ENCODE assay signal across 7 mouse cellular contexts in genomic region chr16:46009717-46010116, GRCm38 (mm10). TPM values are rescaled to one million over a fixed set of nuclear protein-coding genes. Genes with fewer than 3 reads are reported as not detected.
DNase-seq lines count a peak whose midpoint lies in the region; ATAC-seq lines count a peak whose summit lies in the region.

No protein-coding gene starts in this region.

- peaks cover 6% of the 10 kb centered on the region for H3K27me3 ChIP-seq in megakaryocyte, embryonic 14.5 days (replicated peaks)

- ATAC-seq in megakaryocyte, adult 5-6 weeks (ENCODE audit: poor library complexity, severe bottlenecking): no peak

- DNase-seq in cerebellum, adult 9-11 months: peak; percentile 81
- DNase-seq in forelimb bud, embryonic 11.5 days (ENCODE audit: low read depth, low spot score): peak; percentile 8
- peak; percentile 28 for DNase-seq in mesoderm, embryonic 11.5 days (ENCODE audit: low read depth, low spot score)
- no peak for DNase-seq in left cerebral cortex, adult 11 months (ENCODE audit: low spot score)
- no peak for DNase-seq in urinary bladder, postnatal 4 days (ENCODE audit: low spot score in 2 of 2)

- peaks cover 44% of the 10 kb centered on the region for H3K4me1 ChIP-seq in megakaryocyte, embryonic 14.5 days

- peaks cover 2% of the 10 kb centered on the region for H3K36me3 ChIP-seq in megakaryocyte, embryonic 14.5 days (replicated peaks; ENCODE audit: low read length)

- H3K4me3 ChIP-seq in megakaryocyte, embryonic 14.5 days (replicated peaks): peak overlapping the region; percentile 95

- H3K9me3 ChIP-seq in megakaryocyte, embryonic 14.5 days: peaks cover 12% of the 10 kb centered on the region

RNA-seq across cellular contexts. Expression of gene Plcxd2, which starts 0.3 kb away (rescaled TPM):
- not detected in 2 replicates for polyA plus RNA-seq in megakaryocyte, embryonic 14.5 days (2012; ENCODE audit: insufficient read depth, low replicate concordance)
- 1.7 and 1.9 TPM in 2 replicates for total RNA-seq in megakaryocyte, adult 5-6 weeks (2015)
- 1.5 and 2.2 TPM in 2 replicates for total RNA-seq in megakaryocyte, adult 5-6 weeks (2017)

RNA-seq across cellular contexts. Expression of gene Phldb2, which starts 56.3 kb away (rescaled TPM):
- 0.04 TPM in 1 of 2 replicates, not detected in the other for polyA plus RNA-seq in megakaryocyte, embryonic 14.5 days (2012; ENCODE audit: insufficient read depth, low replicate concordance)
- 0.04 and 0.27 TPM in 2 replicates for total RNA-seq in megakaryocyte, adult 5-6 weeks (2015)
- 0.59 and 1.5 TPM in 2 replicates for total RNA-seq in megakaryocyte, adult 5-6 weeks (2017)

Comparison
In these comparisons a context has a peak if more than half of its experiments do, and no peak if none do; other contexts are left out.
1. DNase-seq: peak in cerebellum, adult 9-11 months (single experiment), forelimb bud, embryonic 11.5 days (single experiment) and mesoderm, embryonic 11.5 days (single experiment); none in left cerebral cortex, adult 11 months (single experiment) and urinary bladder, postnatal 4 days (0 of 2).